Mouse (Mus musculus) effector memory CD4-positive, alpha-beta T cell, adult 5 months (primary cell): Measurements from ENCODE around the gene Adam17. TPM values are rescaled to one million over a fixed set of nuclear protein-coding genes. Genes with fewer than 3 reads are reported as not detected.

Experiments
- polyA plus RNA-seq: library from polyadenylated mRNA; unstranded; fragments of 100-300 nt; shearing (Covaris generic); gene quantifications from one replicate; pipeline ENCODE4 v1.2.1, GENCODE M21; 2017

The Adam17 gene
- polyA plus RNA-seq: 37.2 TPM

GRCm38 (mm10) chr12:21373100-21373819 lies at the start of gene Adam17:
Gene Adam17, minus strand, starts transcription at chr12:21373632.

DNA sequence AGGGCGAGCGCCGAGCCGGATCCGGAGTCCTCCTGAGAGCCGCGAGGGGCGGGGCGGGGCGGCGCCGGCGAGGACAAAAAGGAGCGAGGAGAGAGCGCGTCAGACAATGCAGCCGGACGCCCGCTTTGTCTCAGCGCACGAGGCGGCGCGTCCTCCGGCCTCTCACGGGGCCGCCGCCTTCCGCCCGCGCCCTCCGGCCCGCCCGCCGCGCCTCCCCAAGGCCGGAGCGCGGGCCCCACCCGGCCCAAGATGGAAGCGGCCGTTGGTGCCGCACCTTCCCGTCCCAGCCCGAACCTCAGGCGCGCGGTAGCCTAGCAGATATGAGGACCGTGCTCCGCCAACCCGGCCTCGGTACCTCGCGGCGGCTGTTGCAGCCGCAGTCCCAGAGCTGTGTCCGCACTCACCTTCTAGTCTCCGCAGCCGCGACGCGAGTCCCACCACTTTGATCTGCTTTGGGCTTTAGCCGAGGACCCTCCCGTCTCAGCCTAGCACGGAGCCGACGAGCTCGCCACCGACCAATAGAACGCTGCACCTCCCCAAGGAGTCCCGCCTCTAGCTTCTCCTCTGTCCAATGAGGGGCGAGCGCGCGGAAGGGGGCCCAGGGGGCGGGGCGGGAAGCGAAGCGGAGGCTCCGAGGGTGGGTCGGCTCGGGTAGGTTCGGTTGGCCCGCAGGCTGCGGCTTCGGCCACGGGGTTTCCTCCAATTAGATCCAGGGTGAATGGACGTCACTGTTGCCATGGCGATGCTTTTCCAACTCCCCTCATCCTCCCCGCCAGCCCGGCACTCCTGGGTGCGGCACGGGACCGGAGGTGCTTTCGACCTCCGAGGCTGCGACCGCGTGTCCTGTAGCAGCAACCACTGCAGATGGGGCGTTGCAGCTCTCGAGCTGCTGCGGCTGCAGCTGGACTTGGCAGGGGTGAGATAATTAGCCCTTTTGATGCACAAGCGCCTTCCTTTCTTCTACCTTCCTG lies 44.0 kb upstream of the Adam17 start, which contains the start of gene Ywhaq:
Gene Ywhaq, minus strand, starts transcription at position 538 of the 971 bp plus-strand sequence.

DNA sequence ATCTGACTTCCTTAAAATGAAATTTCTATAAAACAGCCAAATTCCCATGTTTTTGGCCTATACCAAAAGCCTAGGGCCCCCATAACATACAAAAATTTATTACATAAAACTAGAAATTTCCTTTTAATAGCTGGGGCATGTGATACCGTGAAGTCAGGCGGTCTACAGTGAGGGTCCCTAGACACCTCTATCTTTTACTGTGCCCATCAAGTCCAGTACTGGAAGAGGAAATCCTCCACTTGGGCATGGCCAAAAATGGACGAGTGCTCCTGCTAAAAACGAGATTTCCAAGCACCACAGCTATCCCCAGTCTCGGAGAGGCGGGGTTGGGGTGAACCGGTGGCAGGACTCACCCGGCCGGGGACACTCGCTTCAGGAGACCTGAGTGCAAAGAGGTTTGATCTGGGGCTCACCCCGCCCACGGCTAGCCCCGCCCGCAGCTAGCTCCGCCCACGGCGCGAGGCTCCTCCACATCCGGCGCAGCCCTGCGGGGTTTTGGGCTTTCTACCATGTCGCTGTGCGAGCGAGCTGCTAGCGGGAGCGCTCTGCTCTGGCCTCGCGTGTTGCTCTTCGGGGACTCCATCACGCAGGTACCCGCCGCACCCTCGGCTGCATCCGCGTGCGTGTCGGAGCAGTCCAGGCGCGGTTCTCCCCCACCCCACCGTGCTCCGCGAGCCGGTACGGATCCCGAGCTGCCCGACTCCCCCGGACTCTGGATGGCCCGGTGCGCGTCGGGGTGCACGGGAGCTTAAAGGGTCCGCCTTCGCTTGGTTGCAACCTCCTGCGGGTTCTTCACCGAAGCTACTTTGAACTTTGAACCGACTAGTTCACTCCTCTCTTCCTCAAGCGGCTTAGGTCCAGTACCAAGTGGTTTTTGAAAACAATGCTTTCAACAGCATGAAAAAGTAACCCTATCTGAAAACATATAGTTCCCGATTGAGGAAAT lies 57.2 kb downstream of the Adam17 start, which contains the start of gene Iah1:
Gene Iah1, plus strand, starts transcription at position 467 of the 946 bp plus-strand sequence.

DNA sequence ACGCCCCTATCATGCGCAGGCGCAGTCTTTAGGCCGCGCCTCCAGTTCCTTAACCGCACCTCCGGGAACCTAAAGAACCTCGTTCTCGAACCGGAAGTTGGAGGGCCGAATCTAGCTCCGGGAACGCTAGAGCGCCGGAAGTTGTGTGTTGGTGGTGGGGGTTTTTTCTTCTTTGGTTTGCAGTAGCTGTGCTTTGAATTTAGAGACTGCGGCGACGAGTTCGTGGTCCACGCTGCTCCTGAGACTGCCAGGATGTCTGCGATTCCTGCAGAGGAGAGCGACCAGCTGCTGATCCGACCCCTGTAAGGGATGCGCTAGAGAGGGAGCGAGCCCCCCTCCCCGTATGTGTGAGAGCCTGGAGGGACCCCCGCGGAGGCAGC lies 87.2 kb downstream of the Adam17 start, which contains the start of gene Itgb1bp1:
Gene Itgb1bp1, minus strand, starts transcription at position 42 of the 380 bp plus-strand sequence.

GRCm38 (mm10) chr12:21284761-21285441 lies 88.5 kb downstream of the Adam17 start, which contains the start of gene Cpsf3:
Gene Cpsf3, plus strand, starts transcription at chr12:21285391.

Other genes with a start within 250 kb of the Adam17 start
- 93.0 TPM for gene Cpsf3, start 88.2 kb downstream of the Adam17 start, polyA plus RNA-seq
- gene Itgb1bp1, start 87.3 kb downstream of the Adam17 start, polyA plus RNA-seq: 60.6 TPM
- 18.4 TPM for gene Iah1, start 57.2 kb downstream of the Adam17 start, polyA plus RNA-seq
- gene Ywhaq, start 44.0 kb upstream of the Adam17 start, polyA plus RNA-seq: 250 TPM